Mouse (Mus musculus) midbrain, embryonic 13.5 days (tissue): ENCODE results near the gene Prss36. TPM values are rescaled to one million over a fixed set of nuclear protein-coding genes. Genes with fewer than 3 reads are reported as not detected.
"Not testable (repeated sequence)": the region's sequence is repeated elsewhere in the genome, so short reads cannot be mapped to it uniquely, and the experiment has no call there.

Experiments used
- ATAC-seq: fragments of 200-750 bp; cut with Nextera tagmentation; 2 replicates; pipeline ENCODE4 v1.8.0; 2017; ENCODE audit warnings: mild to moderate bottlenecking, moderate TSS enrichment, moderate library complexity
- H3K27ac ChIP-seq: fragments of 300-500 bp; sonication (generic); 2 replicates; pipeline ENCODE4 v1.5.1; 2015; ENCODE audit warnings: inconsistent platforms, mild to moderate bottlenecking, moderate library complexity
- H3K27me3 ChIP-seq: fragments of 300-500 bp; sonication (generic); 2 replicates; pipeline ENCODE4 v1.6.1; 2015; ENCODE audit warnings: mild to moderate bottlenecking, inconsistent platforms
- H3K36me3 ChIP-seq: fragments of 300-500 bp; sonication (generic); 2 replicates; pipeline ENCODE4 v1.6.1; 2015; ENCODE audit warnings: mild to moderate bottlenecking, inconsistent platforms
- H3K4me1 ChIP-seq: fragments of 300-500 bp; sonication (generic); replicated peaks from 2 replicates; pipeline ENCODE4 v1.6.1; 2015; ENCODE audit warnings: inconsistent platforms
- H3K4me2 ChIP-seq: fragments of 300-500 bp; sonication (generic); replicated peaks from 2 replicates; pipeline ENCODE4 v1.6.1; 2015; ENCODE audit warnings: moderate library complexity, mild to moderate bottlenecking, inconsistent platforms
- H3K4me3 ChIP-seq: fragments of 300-500 bp; sonication (generic); replicated peaks from 2 replicates; pipeline ENCODE4 v1.5.1; 2015; ENCODE audit warnings: mild to moderate bottlenecking, inconsistent platforms
- H3K9ac ChIP-seq: fragments of 300-500 bp; sonication (generic); replicated peaks from 2 replicates; pipeline ENCODE4 v1.6.1; 2015; ENCODE audit warnings: mild to moderate bottlenecking, inconsistent platforms
- H3K9me3 ChIP-seq: fragments of 300-500 bp; sonication (generic); 2 replicates; pipeline ENCODE4 v1.6.1; 2016; ENCODE audit warnings: mild to moderate bottlenecking, inconsistent platforms
- WGBS: fragments of 180-500 bp; shearing (Covaris S2); methylation state at CpG from one replicate; pipeline ENCODE4 v1.1.7; 2015; 5-methylcytosine and 5-hydroxymethylcytosine counted together
- polyA plus RNA-seq: library from polyadenylated mRNA; unstranded; fragments of >200 nt; fragmentation: Nextera tagmentation; extraction: Ambion mirVana; gene quantifications from 2 replicates; pipeline ENCODE4 v1.2.1, GENCODE M21; 2015

Prss36 gene
- polyA plus RNA-seq, 1 experiment from 2014 or later: 11.8 TPM

DNA sequence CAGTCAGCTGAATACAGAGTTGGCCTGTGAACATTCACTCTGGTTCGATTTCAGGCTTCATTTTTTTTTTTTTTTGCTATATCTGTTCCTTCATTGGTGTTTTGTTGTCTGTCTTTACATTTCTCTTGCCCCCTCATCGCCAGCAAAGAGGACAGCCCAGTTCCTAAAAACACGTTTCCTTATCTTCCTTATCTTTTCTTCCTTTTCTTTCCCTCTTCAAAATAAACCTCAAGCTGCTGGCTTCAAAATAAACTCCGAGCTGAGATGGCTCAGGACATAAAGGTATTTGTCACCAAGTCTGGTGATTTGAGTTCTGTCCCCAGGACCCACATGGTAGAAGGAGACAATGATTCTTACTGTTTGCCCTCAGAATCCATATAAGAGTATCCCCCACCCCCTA is 33.6 kb downstream of the Prss36 start:
- Histone ChIP-seq H3K9me3 (no peaks in the 10 kb centered on the region), H3K9ac (peak overlapping the region; percentile 78), H3K36me3 (peaks cover 48% of the 10 kb centered on the region), H3K4me2 (peak overlapping the region; percentile 77), H3K27me3 (no peaks in the 10 kb centered on the region), H3K4me1 (peaks cover 13% of the 10 kb centered on the region), H3K27ac (peak overlapping the region; percentile 84; the same call in 1 of the 2 replicates), H3K4me3 (peak overlapping the region; percentile 87)
- WGBS: 33% methylated on average over 4 of the region's 4 CpGs
- ATAC-seq: no peak

DNA sequence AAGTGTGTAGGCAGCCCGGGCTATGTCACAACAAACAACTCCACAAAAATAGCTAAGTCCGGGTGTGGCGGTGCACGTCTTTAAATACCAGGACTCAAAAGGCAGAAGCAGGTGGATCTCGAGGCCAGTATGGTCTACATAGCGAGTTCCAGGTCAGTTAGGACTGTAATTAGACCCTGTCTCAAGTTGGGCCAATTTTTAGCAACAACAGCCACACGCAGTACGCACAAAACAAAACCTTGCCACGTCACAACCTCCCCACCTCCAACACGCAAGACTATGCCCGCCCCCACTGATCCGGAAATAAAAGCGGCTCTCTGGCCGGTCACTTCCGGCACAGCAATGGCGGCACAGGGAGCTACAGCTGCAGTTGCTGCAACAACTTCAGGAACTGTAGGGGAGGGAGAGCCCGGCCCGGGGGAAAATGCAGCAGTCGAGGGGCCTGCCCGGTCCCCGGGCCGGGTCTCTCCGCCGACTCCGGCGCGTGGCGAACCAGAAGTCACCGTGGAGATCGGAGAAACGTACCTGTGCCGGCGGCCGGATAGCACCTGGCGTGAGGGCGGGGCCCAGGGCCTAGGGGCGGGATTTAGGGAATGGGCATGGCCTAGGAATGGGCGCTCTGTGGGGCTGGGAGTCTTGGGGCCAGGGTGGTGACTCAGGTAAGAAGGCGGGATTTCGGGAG is 34.2 kb downstream of the Prss36 start, which contains the start of gene Kat8:
Gene Kat8 (plus strand): TSS at position 327 of the 682 bp plus-strand sequence.
- peak within 1 kb of the TSS; percentile 87 for H3K4me3 ChIP-seq
- H3K27ac ChIP-seq: peak within 1 kb of the TSS; percentile 84
- no peaks in the 10 kb centered on the region for H3K27me3 ChIP-seq
- peaks cover 50% of the 10 kb centered on the region for H3K36me3 ChIP-seq
- WGBS: 1% methylated on average over 40 of the region's 40 CpGs
- H3K9ac ChIP-seq: peak within 1 kb of the TSS; percentile 78
- ATAC-seq: peak; percentile 96
- peaks cover 13% of the 10 kb centered on the region for H3K4me1 ChIP-seq
- no peaks in the 10 kb centered on the region for H3K9me3 ChIP-seq
- H3K4me2 ChIP-seq: peak within 1 kb of the TSS; percentile 77

DNA sequence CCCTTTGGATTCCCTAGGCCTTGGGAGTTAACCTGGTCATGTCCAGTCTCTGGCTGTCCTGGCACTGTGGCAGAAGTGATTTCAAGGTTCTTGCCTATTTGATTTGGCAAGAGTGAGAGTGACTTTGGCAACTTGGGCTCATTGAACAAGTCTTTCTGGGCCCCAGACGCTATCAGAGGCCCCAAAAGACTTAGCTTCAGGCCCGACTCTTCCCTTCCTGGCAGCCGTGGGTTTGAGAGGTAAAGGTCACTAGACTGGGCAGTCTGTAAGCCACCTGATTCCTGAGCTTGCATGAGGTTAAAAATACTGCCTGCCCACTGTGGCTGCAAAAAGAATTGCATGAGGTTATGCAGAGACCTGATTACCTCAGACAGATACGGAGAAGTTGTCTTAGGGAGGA is 37.9 kb downstream of the Prss36 start:
- Histone ChIP-seq H3K4me3 (no peak overlapping the region), H3K4me1 (peaks cover 31% of the 10 kb centered on the region), H3K27me3 (no peaks in the 10 kb centered on the region), H3K27ac (no peak overlapping the region), H3K36me3 (peaks cover 44% of the 10 kb centered on the region), H3K9me3 (no peaks in the 10 kb centered on the region), H3K9ac (no peak overlapping the region), H3K4me2 (no peak overlapping the region)
- ATAC-seq: no peak
- WGBS: 94% methylated on average over 4 of the region's 4 CpGs

DNA sequence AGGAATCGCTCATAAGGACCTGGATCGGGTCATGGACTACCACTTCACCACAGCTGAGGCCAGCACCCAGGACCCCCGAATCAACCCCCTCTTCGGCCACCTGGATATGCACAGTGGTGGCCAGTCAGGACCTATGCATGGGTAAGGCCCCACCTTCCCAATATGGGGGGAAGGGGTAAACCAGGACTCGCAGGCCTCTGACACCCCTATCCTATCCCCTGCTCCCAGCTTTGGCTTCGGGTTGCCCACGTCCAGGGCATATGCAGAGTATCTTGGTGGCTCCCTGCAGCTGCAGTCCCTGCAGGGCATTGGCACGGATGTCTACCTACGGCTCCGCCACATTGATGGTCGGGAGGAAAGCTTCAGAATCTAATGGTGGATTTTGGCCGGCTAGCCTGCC is 38.6 kb downstream of the Prss36 start:
- peaks cover 26% of the 10 kb centered on the region for H3K4me1 ChIP-seq
- H3K9me3 ChIP-seq: no peaks in the 10 kb centered on the region
- H3K27me3 ChIP-seq: no peaks in the 10 kb centered on the region
- no peak overlapping the region for H3K9ac ChIP-seq
- no peak overlapping the region for H3K4me3 ChIP-seq
- H3K27ac ChIP-seq: no peak overlapping the region
- peaks cover 44% of the 10 kb centered on the region for H3K36me3 ChIP-seq
- H3K4me2 ChIP-seq: no peak overlapping the region
- ATAC-seq: no peak
- 96% methylated on average over 12 of the region's 12 CpGs for WGBS

DNA sequence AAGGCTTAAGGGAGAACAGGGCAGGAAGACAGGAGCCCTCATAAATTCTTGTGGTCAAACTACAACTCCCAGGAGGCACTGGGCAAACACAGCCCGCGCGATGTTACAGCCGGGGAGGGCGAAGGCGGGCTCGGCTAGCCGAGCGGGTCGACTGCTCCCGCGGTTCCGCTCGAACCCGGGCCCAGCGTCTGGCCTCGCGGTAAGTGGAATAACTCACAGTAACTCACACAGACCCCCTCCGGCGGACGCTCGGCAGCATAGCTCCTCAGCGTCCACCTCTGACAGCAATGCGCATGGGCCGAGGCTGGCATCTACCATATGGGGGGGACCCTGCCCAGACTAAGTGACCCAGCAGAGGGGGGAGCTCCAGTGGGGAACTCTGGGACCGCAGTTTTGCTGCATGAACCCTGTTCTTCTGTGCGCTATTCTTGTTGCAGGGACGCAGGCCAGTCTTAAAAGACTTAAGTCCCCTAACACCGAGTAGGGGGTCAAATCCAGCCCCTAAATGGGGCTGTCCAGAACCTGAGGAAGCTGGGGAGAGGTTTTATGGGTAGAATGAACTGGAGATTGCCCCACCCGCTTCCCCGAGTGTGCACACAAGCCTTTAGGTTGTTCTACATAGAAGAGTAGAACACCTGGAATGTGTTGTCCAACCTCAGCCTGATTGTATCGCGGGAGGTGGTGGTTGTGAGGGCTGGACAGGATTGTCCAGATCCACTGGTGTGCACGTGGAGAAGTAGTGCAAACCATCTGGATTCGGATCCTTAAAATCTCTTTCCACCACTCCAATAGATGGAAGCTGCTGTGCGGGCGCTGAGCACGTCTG is 42.3 kb downstream of the Prss36 start, which contains the start of gene Bckdk:
Gene Bckdk (plus strand): TSS at position 112 of the 826 bp plus-strand sequence.
- H3K4me1 ChIP-seq: peaks cover 18% of the 10 kb centered on the region
- peak; percentile 95 for ATAC-seq
- H3K4me2 ChIP-seq: peak within 1 kb of the TSS; percentile 87
- 9% methylated on average over 38 of the region's 38 CpGs for WGBS
- peaks cover 36% of the 10 kb centered on the region for H3K36me3 ChIP-seq
- peak within 1 kb of the TSS; percentile 78 for H3K27ac ChIP-seq
- peak within 1 kb of the TSS; percentile 90 for H3K9ac ChIP-seq
- H3K4me3 ChIP-seq: peak within 1 kb of the TSS; percentile 75
- no peaks in the 10 kb centered on the region for H3K9me3 ChIP-seq
- 0 out of 2 replicates have a peak, but pooled peaks cover 4% of the 10 kb centered on the region for H3K27me3 ChIP-seq

DNA sequence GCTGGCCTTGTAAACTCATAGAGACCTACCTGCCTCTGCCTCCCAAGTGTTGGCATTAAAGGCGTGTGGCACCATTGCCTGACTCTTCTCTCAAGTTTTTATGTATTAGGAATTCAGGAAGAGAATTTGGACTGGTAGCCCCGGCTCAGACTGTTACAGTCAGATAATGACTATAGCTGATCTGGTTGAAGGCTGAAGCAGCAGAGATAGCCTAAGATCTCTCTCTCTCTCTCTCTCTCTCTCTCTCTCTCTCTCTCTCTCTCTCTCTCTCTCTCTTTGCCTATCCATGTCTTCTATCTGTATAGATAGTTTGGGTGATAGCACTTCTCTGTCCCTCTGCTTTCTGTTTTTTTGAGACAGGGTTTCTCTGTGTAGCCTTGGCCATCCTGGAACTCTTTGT is 44.8 kb downstream of the Prss36 start:
- H3K4me1 ChIP-seq: peaks cover 18% of the 10 kb centered on the region
- H3K4me2 ChIP-seq: no peak overlapping the region
- 81% methylated on average over 2 of the region's 2 CpGs for WGBS
- no peaks in the 10 kb centered on the region for H3K9me3 ChIP-seq
- no peak overlapping the region for H3K27ac ChIP-seq
- peaks cover 13% of the 10 kb centered on the region for H3K36me3 ChIP-seq
- no peak overlapping the region for H3K4me3 ChIP-seq
- H3K27me3 ChIP-seq: 0 out of 2 replicates have a peak, but pooled peaks cover 5% of the 10 kb centered on the region
- no peak overlapping the region for H3K9ac ChIP-seq
- ATAC-seq: no peak

DNA sequence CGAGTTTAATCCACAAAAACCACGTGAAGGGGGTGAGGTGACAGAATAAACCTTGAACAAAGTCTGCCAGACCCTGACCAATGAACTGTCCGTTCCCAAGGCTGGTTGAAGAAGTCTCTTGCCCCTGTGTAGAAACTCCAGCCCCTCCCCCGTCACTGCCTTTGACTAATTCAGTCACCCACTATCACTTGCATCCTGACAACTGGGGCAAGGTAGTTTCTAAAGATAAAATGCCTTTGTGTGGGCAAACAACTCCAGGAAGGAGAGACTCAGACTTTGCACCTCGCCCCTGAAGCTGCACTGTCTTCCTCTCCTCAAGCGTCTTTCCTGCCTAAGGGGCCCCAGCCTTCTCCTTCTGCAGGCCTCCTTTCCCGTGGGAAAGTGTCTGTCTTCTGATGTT is 46.5 kb downstream of the Prss36 start:
- Histone ChIP-seq H3K36me3 (no peaks in the 10 kb centered on the region), H3K4me2 (no peak overlapping the region), H3K9ac (no peak overlapping the region), H3K4me1 (peaks cover 11% of the 10 kb centered on the region), H3K4me3 (no peak overlapping the region), H3K9me3 (no peaks in the 10 kb centered on the region), H3K27me3 (0 out of 2 replicates have a peak, but pooled peaks cover 5% of the 10 kb centered on the region), H3K27ac (no peak overlapping the region)
- ATAC-seq: no peak
- WGBS: 51% methylated on average over 7 of the region's 7 CpGs

DNA sequence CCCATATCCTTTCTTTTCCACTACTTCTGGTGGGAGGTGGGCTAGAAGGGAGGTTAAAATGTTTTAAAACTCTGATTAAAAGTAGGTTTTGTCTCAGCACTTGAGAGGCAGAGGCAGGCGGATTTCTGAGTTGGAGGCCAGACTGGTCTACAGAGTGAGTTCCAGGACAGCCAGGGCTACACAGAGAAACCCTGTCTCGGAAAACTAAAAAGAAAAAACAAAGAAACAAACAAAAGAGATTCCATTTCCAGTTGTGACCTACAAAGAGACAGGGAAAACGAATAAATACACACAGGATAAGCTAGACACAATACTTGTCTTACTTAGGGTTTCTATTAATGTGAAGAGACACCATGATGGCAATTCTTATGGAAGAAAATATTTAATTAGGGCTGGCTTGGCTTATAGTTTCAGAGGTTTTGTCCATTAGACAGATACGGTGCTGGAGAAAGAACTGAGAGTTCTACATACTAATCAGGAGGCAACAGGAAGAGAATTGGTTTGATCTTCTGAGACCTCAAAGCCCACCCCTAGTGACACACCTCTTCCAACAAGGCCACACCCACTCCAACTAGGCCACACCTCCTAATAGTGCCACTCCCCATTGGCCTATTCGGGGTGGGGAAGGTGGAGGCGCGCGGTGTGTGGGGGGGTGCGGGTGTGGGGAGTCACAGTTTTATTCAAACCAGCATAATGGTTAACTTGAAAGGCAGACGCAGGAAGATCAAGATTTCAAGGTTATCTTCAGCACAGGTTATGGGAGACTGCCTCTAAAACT is 48.2 kb downstream of the Prss36 start:
- H3K4me2 ChIP-seq: no peak overlapping the region
- 39% methylated on average over 10 of the region's 10 CpGs for WGBS
- peaks cover 10% of the 10 kb centered on the region for H3K4me1 ChIP-seq
- ATAC-seq: no peak
- H3K9ac ChIP-seq: no peak overlapping the region
- H3K27ac ChIP-seq: no peak overlapping the region
- H3K9me3 ChIP-seq: no peaks in the 10 kb centered on the region
- H3K4me3 ChIP-seq: no peak overlapping the region
- 0 out of 2 replicates have a peak, but pooled peaks cover 5% of the 10 kb centered on the region for H3K27me3 ChIP-seq
- H3K36me3 ChIP-seq: peaks cover 2% of the 10 kb centered on the region; the same call in 1 of the 2 replicates

DNA sequence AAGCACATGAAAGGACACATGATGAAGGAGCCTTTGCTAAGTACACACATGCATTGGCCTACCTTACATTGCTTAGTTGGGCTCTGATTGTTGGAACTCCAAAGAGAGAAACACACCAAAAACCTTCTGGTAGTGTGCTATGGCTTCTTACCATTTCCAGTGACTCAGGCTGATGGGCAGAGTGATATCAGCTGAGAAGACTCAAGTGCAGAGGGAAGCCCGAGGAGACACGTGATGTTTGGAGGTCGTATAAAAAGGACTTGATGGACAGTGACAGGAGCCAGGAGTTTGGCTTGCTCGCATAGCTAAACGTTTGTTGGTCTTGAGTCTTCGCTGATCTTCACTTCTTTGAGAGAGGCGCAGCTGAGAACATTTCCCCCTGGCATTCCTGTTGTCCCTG is 49.0 kb downstream of the Prss36 start:
- ATAC-seq: no peak
- H3K4me2 ChIP-seq: no peak overlapping the region
- H3K4me1 ChIP-seq: peaks cover 10% of the 10 kb centered on the region
- WGBS: 88% methylated on average over 7 of the region's 7 CpGs
- H3K27me3 ChIP-seq: 0 out of 2 replicates have a peak, but pooled peaks cover 5% of the 10 kb centered on the region
- H3K4me3 ChIP-seq: no peak overlapping the region
- peaks cover 10% of the 10 kb centered on the region for H3K36me3 ChIP-seq
- H3K27ac ChIP-seq: no peak overlapping the region
- no peak overlapping the region for H3K9ac ChIP-seq
- H3K9me3 ChIP-seq: no peaks in the 10 kb centered on the region

DNA sequence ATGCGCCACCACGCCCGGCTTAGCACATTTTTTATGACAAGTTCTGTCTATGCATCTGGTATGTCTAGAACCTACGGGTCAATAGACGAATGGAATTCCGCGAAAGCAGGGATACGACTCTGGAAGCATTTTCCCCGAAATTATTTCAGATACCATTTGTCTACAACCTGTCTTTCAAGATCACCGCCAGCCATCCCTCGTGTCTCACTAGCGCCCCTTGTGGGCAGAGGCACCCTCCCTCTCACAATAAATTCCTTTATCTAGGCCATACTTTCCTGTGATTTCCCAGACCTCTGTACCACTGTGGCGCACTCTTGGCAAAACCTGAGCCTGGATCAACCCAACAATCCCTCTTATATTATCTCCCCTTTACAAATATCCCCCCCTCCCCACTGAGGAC is 50.1 kb downstream of the Prss36 start:
- 58% methylated on average over 13 of the region's 13 CpGs for WGBS
- no peaks in the 10 kb centered on the region for H3K9me3 ChIP-seq
- H3K4me1 ChIP-seq: peaks cover 10% of the 10 kb centered on the region
- 0 out of 2 replicates have a peak, but pooled peaks cover 5% of the 10 kb centered on the region for H3K27me3 ChIP-seq
- no peak overlapping the region for H3K4me2 ChIP-seq
- no peak for ATAC-seq
- peaks cover 10% of the 10 kb centered on the region for H3K36me3 ChIP-seq
- no peak overlapping the region for H3K4me3 ChIP-seq
- no peak overlapping the region for H3K27ac ChIP-seq
- no peak overlapping the region for H3K9ac ChIP-seq

DNA sequence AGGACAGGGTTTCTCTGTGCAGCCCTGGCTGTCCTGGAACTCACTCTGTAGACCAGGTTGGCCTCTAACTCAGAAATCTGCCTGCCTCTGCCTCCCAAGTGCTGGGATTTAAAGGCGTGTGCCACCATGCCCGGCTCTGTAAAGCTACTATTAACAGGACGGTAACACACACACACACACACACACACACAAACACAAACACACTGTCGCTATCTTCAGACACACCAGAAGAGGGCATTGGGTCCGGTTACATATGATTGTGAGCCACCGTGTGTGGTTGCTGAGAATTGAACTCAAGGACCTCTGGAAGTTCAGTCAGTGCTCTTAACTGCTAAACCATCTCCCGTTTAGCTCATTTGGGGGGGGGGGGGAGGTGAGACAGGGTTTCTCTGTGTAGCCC is 50.6 kb downstream of the Prss36 start:
- Histone ChIP-seq H3K4me1 (peaks cover 10% of the 10 kb centered on the region), H3K4me2 (peak overlapping the region; percentile 76), H3K4me3 (peak overlapping the region; percentile 59; the same call in 1 of the 2 replicates), H3K36me3 (peaks cover 10% of the 10 kb centered on the region)
- H3K9ac ChIP-seq, H3K9me3 ChIP-seq, H3K27ac ChIP-seq, H3K27me3 ChIP-seq: not testable (repeated sequence)
- peak; percentile 51 for ATAC-seq
- 73% methylated on average over 7 of the region's 7 CpGs for WGBS
